Mouse (Mus musculus) lung, adult 2 months (tissue): ENCODE data around the gene Gpr162.

Source experiments
- CTCF ChIP-seq: fragments of 200-500 bp; IDR thresholded peaks from 2 replicates; pipeline ENCODE4 v1.5.1; 2011; ENCODE audit warnings: mild to moderate bottlenecking, low read length, control low read depth; ENCODE audit not compliant: insufficient read depth
- POLR2A ChIP-seq: fragments of 200-500 bp; IDR thresholded peaks from 2 replicates; pipeline ENCODE4 v1.6.1; 2011; ENCODE audit warnings: low read depth, mild to moderate bottlenecking, control low read depth, low read length, borderline replicate concordance; ENCODE audit errors: extremely low read depth

- TF ChIP-seq CTCF = no peak
- TF ChIP-seq POLR2A = no peak
These were observed 52.4 kb downstream of the Gpr162 start for GRCm38 (mm10) chr6:124811403-124811665.
